Mouse (Mus musculus) Muller cell, postnatal 12 days (primary cell): ENCODE measurements around the gene Cops4.

Experiments
- DNase-seq: peaks from one replicate; pipeline ENCODE4 v3.0.0-alpha.2; 2015; ENCODE audit errors: inconsistent ontology term

Cops4 gene

GRCm38 (mm10) chr5:100518049-100519026, at the start of gene Cops4:
TSS of gene Cops4 (plus strand) at chr5:100518309.
- peak; percentile 98 for DNase-seq

- no peak for DNase-seq
These were observed 41.8 kb upstream of the Cops4 start for GRCm38 (mm10) chr5:100476328-100476727.

GRCm38 (mm10) chr5:100477604-100478003, 40.5 kb upstream of the Cops4 start:
- DNase-seq, result no peak

GRCm38 (mm10) chr5:100483569-100483968, 34.5 kb upstream of the Cops4 start:
- no peak for DNase-seq

- DNase-seq, result no peak
These were observed 31.0 kb upstream of the Cops4 start for GRCm38 (mm10) chr5:100487120-100487519.

- DNase-seq, result no peak
These were observed 29.9 kb upstream of the Cops4 start for GRCm38 (mm10) chr5:100488231-100488630.

GRCm38 (mm10) chr5:100489340-100489739, 28.8 kb upstream of the Cops4 start:
- DNase-seq, result no peak

GRCm38 (mm10) chr5:100491704-100492103, 26.4 kb upstream of the Cops4 start:
- no peak for DNase-seq

DNA sequence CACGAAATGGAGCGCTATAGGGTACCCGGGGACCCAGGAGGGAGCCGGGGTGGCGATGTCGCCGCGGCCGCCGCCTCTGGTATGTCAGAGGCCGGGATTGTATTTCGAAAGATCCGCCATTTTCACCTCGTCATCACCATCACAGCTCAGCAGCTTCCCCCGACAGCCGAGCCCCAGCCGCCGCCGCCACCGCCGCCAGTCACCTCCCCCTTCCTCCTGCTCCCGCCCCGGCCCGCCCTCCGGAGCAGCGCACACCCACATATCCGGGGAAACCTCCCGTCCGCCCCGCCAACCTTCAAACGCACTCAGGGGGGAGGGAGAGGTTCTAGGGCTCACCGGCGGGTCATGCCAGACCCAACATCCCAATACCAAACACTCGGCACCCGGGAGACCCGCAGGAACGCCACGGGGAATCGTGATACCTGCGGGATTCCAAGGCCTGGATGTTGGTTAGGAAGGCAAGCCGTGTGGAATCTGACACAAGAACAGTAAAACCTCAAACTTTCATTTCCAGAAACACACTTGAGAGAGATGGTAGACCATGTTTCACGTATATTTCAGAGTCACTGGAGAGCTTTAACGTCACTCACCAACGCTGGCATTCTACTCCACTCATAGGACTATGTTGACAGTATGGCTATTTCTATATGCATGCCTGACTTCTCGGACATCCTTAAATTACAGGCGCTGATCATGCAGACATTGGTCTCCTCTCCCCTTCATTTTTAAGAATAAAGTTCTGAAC, 19.5 kb upstream of the Cops4 start:
- DNase-seq, result peak; percentile 92

DNA sequence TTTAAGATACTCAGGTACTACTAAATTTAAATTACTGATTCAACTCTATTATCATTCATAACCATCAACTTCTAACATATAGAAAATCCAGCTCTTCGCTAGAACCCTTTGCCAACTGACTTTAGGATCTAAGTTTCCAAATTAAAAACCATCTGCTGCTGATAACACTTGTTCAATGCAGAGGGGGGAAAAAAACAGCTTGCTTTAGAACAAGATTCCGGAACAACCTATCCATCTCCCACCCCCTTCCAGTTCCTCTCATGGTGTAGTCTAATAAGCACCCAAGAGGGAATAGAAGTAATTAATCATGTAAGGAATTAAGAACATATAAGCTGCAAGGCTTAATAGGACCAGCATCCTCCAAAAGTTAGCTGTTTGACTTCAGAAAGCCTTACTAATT, 18.9 kb upstream of the Cops4 start:
- no peak for DNase-seq

DNA sequence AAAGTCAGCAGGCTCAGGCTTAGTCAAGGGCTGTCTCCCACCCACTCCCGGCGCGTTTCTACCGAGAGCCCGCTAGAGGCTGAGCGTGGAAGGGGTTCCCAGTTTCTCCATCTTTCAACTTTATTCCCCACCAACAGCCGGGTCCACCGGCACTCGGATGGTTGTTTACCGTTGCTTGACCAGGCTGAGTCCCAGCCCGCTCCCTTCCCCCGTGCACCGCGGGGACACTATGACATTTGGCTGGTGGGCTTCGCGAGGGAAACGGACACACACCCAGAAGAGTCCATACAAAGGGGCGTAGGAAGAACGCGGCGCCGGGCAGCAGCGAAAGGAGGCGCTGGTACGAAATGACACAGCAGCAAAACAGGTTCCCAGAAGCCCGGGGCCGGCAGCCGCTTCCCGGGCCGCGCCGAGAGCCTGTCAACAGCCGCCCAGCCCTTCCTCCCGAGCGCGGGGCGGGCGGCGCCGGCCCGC, 18.2 kb upstream of the Cops4 start:
- DNase-seq, result peak; percentile 66

GRCm38 (mm10) chr5:100500458-100500961, 17.6 kb upstream of the Cops4 start, which contains the start of gene Lin54:
TSS of gene Lin54 (minus strand) at chr5:100500639.
- DNase-seq, result peak; percentile 96

DNA sequence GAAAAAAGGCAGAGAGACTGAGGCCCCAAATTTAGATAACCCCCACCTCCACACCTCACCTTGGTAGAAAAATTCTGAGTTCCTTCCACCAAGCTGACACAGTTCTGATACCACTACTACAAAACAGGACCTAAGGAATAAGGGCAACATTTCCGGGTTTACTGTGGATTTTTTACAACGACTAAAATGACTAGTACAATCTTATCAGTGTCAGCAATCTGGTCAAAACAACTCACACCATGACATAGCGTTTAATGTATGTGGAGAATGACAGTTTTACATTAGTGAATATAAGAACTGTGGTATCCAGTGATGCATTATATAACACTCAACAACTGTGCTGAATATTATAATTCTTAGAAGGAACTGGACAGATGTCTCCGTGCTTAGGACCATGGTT, 16.8 kb upstream of the Cops4 start:
- no peak for DNase-seq

DNA sequence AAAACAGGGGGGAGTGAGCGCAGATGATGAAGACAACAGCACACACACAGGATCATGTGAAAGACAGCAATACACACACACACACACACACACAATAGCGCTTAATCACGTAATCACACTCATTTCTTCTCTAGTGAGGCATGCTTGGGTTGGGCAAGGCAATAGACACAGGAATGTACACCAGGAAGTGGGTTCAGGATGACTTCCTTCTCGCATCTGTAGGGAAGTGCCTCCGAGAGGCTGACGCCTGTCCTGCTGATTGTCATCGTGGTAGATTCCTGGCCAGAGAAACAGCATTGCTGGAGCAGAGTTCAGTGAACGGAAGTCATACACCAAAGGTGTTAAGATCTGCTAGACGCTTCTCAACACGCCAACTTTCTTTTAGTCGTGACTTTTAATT, 8.9 kb upstream of the Cops4 start:
- no peak for DNase-seq

- DNase-seq, result no peak
These were observed 5.5 kb upstream of the Cops4 start for GRCm38 (mm10) chr5:100512576-100512975.

DNA sequence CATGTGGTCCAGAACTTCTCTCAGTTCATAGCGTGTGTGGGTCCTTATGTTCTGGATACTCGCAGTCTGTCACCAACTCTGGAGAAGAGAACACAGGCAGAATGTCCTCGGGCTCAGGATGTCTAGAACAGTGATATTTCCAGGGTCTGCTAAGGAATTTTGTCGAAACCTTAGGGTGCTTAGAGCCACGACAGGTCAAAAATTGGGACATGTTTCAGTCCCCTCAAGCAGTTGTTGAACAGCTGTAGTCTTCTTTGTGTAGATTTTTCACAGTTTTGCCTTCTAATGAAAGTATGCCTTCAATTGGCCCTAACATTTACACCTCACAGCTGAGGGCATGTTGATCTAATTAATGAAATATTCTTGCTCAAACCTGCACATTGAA, 910 bp downstream of the Cops4 start:
- DNase-seq, result no peak

- no peak for DNase-seq
These were observed 2.1 kb downstream of the Cops4 start for GRCm38 (mm10) chr5:100520223-100520622.

GRCm38 (mm10) chr5:100523331-100523730, 5.2 kb downstream of the Cops4 start:
- no peak for DNase-seq

DNA sequence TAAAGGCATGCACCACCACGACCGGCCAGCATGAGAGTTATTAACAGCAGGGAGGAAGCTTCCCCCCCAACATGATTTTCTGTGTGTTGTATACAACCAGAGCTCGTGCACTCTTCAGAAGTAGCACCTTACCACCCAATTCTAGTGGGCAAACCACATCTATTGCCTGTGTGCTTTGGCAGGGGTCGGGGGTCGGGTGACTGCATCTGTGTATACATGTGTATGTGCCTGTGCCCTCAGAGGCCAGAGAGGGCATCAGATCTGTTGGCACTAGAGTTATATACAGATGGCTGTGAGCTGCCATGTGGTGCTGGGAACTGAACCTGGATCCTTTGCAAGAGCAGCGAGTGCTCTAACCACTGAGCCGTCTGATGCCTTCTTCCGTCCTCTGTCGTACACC, 6.8 kb downstream of the Cops4 start:
- no peak for DNase-seq

DNA sequence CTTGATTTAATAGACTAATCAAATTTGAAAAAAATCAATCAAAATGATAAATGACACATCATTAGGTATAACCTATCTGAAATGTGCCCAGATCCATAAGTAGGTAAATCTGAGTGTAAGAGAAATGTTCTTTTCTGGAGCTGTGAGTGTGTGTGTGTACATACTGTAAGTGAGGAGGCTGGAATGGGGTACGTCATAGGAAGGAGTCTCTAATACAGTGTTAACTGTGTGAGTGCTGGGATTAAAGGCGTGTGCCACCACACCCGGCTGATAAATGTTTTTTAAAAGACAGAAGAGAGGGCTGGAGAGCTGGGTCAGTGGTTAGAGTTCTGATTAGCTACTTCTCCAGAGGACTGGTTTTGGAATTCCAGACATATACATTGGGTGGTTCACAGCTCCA, 7.5 kb downstream of the Cops4 start:
- DNase-seq, result no peak

DNA sequence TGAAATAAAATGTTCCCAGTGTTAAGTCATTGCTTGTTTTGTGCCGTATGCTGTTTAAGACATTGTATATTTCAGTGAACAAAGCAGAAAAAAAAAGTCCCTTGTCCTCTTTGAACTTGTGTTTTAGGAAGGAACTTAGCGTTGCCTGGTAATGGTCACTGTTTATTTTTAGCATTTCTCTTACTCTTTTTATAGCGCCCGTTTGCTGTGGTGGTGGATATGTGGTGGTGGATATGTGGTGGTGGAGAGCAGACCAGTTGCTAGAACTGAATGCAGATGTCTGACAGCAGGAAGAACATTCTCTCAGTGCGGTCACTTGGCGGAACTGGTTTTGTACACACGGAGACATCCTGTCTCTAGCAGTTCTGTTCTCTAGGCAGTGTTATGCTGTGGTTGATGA, 8.1 kb downstream of the Cops4 start:
- no peak for DNase-seq

DNA sequence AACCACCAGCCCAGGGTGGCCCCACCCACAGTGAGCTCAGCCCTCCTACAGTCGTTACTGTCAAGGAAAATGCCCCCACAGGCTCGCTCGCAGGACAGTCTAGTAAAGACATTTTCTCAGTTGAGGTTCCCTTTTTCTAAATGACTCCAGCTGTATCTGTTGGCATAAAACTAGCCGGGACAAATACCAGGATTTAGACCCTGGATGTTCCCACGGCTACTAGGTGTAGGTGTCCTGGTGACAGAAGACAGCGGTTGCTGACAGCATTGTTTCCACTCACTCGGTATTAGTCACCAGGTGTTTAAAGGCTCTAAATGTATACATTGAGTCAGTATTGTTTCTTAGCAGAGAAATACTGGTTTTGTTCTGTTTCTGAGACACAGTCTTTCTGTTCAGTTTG, 17.7 kb downstream of the Cops4 start:
- no peak for DNase-seq
